Mouse (Mus musculus) testis, adult 2 months (tissue): ENCODE results near the gene Ccdc12.

Experiments used
- CTCF ChIP-seq: fragments of 200-500 bp; IDR thresholded peaks from 2 replicates; pipeline ENCODE4 v1.5.1; 2012; ENCODE audit warnings: low read depth, mild to moderate bottlenecking, inconsistent platforms, low read length, moderate library complexity; ENCODE audit not compliant: control insufficient read depth, insufficient read depth, insufficient replicate concordance
- POLR2A ChIP-seq: fragments of 200-500 bp; IDR thresholded peaks from 2 replicates; pipeline ENCODE4 v1.6.1; 2012; ENCODE audit warnings: low read depth, mild to moderate bottlenecking, inconsistent platforms, low read length, moderate library complexity; ENCODE audit not compliant: control insufficient read depth

GRCm38 (mm10) chr9:110751412-110751811, 95.1 kb downstream of the Ccdc12 start:
- TF ChIP-seq POLR2A (no peak), CTCF (no peak)
